Mouse (Mus musculus) cerebellum, adult 11 months (tissue): ENCODE results near the gene Pip4k2a.

Experiments used
- DNase-seq: peaks from one replicate; pipeline ENCODE4 v3.0.0; 2022

The Pip4k2a gene

GRCm38 (mm10) chr2:18979046-18979445, 18.9 kb downstream of the Pip4k2a start:
- no peak for DNase-seq

- no peak for DNase-seq
These were observed 20.6 kb downstream of the Pip4k2a start for GRCm38 (mm10) chr2:18977201-18977805.

DNA sequence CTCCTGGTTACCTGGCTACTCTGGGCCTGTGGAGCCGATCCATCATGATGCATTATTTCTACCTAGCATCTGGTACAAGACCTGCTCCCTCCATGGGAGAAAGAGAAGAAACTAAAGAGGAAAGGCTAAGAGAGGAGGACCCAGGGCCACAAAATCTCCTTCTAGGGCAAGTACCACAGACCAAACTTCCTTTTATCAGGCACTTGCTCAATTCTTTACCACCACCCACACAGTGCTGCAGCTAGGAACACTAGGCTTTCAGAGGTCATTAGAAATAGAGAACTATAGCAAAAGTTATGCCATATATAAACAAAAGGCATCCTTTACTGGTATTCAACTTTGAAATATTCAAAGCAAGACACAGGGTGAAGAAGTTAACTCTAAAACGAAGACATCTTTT, 21.8 kb downstream of the Pip4k2a start:
- no peak for DNase-seq

DNA sequence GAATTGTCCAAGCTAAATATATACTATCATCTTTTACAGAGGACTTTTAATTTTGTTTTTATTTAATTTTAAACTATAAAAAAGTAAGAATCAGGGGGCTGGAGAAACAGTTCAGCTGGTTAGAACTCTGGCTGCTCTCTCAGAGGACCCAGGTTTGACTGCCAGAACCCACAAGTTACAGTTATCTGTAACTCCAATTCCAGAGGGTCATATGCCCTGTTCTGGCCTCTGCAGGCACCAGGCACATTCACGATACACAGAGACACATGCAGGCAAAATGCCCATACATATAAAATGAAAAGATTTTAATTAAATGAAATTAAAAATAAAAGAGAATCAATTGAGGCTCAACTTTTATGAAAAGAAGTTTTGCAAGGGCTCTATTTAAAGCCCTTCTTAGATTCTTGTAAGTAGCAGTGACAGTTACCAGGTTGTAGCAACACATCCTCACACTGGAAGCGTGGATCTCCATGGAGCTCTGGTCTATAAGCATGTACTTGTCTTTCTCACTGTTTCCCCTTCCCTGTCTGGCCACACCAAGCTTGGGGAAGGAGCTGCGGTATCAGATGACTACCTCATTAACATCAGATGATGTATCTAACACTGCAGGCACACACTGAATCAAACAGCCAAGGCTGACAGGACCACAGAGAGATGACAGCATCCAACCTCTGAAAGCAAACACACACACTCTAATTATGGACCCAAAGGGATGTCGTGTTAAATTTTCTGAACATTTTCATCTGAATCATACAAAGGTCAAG, 22.9 kb downstream of the Pip4k2a start:
- no peak for DNase-seq

- DNase-seq = no peak
These were observed 26.4 kb downstream of the Pip4k2a start for GRCm38 (mm10) chr2:18971564-18971963.

DNA sequence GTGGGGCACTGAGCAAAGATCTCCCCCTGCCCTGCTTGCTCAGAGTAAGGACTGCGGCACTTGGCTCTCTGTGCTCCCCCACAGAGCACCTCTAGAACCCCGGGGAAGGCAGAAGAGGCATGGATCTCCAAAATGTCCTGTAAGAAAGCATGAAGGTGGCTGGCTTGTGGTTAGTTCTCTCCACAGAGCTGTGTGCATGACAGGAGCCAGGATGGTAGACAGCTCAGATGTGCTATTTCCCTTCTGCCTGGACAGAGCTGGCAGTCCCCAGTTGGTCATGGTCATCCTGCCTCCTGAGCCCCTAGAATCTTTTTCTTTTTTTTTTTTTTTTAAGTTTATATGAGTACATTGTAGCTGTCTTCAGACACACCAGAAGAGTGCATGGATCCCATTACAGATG, 27.5 kb downstream of the Pip4k2a start:
- DNase-seq = no peak

GRCm38 (mm10) chr2:18969066-18969681, 28.8 kb downstream of the Pip4k2a start:
- DNase-seq = no peak

- no peak for DNase-seq
These were observed 30.4 kb downstream of the Pip4k2a start for GRCm38 (mm10) chr2:18967451-18968063.

GRCm38 (mm10) chr2:18966566-18966965, 31.4 kb downstream of the Pip4k2a start:
- no peak for DNase-seq

GRCm38 (mm10) chr2:18965950-18966349, 32.0 kb downstream of the Pip4k2a start:
- no peak for DNase-seq

DNA sequence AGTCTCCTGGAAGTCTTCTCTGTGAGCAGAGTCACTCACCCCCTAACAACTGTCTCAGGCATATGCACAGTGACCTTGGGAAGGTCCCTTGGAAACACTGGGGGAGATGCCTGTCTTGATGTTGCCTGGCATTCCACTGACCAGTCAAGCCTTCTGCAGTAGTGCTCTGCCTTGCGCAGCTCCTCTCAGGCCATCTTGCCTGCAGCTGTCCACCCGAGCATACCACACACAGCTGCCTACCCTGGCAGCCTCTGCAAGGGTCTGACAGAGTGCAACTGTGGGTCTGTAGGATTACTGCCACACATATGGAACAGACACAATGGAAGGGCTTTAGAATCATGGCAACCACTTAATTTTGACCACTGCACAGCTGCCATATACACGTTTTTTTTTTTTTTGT, 32.8 kb downstream of the Pip4k2a start:
- DNase-seq = no peak

GRCm38 (mm10) chr2:18963286-18964040, 34.5 kb downstream of the Pip4k2a start:
- no peak for DNase-seq

GRCm38 (mm10) chr2:18962502-18962901, 35.4 kb downstream of the Pip4k2a start:
- DNase-seq = no peak

DNA sequence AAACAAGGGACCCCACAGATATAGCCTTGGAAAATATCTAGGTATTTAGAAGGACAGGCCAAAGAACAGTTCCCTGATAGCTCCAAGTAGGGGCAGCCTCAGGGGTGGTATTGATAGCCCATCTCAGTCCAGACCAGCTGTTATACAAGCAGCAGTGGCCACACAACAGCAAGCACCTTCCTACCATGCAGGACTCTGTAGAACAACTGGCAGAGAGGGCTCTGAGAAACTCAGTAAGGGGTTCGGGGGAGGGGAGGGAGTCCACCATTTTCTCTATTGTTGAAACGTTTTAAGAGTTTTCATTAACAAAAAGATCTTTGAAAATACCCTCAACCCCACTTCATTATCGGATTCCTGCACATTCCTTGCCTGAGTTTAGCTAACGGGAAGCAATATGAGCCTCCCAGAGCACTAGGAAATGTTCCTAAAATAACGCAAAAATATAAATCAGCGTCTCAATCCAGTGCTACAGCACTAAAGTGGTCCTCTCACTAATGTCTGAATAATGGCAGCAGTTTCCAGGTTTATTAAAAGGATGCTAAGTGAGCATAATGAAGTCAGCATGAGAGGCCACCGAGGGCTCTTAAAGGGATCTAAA, 37.5 kb downstream of the Pip4k2a start:
- no peak for DNase-seq

- DNase-seq = no peak
These were observed 38.4 kb downstream of the Pip4k2a start for GRCm38 (mm10) chr2:18959558-18959957.

GRCm38 (mm10) chr2:18959008-18959407, 38.9 kb downstream of the Pip4k2a start:
- DNase-seq = no peak

- DNase-seq = no peak
These were observed 39.4 kb downstream of the Pip4k2a start for GRCm38 (mm10) chr2:18958501-18958900.

DNA sequence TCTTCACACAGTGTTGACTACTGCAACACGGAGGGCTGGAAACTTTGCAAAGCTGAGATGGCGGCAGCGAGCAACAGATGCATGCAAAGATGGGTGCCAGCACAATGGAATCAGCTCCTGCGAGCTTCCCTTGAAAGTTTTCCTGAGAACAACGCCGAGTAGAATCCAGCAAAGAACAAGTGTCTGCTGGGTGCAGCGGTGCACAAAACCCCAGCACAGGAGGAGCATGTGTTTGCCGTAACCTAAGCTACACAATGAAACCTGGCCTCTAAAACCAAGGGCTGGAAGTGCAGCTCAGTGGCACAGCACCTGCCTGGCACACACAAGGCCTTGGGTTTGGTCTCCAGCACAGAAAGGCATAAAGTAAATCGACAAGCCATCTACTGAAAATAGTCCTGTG, 39.9 kb downstream of the Pip4k2a start:
- no peak for DNase-seq

GRCm38 (mm10) chr2:18957459-18957858, 40.5 kb downstream of the Pip4k2a start:
- DNase-seq = no peak

GRCm38 (mm10) chr2:18956945-18957344, 41.0 kb downstream of the Pip4k2a start:
- DNase-seq = no peak

- DNase-seq = no peak
These were observed 41.5 kb downstream of the Pip4k2a start for GRCm38 (mm10) chr2:18956424-18956823.

GRCm38 (mm10) chr2:18955671-18956070, 42.3 kb downstream of the Pip4k2a start:
- DNase-seq = no peak

GRCm38 (mm10) chr2:18955022-18955421, 42.9 kb downstream of the Pip4k2a start:
- DNase-seq = no peak
